Mouse (Mus musculus): ENCODE measurements around the gene Smbd1. TPM values are rescaled to one million over a fixed set of nuclear protein-coding genes. Genes with fewer than 3 reads are reported as not detected.

Gene Smbd1
- total RNA-seq, 2 experiments from 2014 or later, result not detected

GRCm38 (mm10) chr16:32764550-32764949 lies 45.7 kb downstream of the Smbd1 start:
- no peak for DNase-seq
- intact Hi-C loops (cut with DNase I; ENCODE audit: low total_unique reads), result no loop called here

Other genes with a start within 250 kb of the Smbd1 start
- 100 to 1,000 TPM; 285 to 408 TPM for gene Tfrc, start 201.6 kb downstream of the Smbd1 start, total RNA-seq (2021)
- 10 to 100 TPM; 34.6 to 42.8 TPM for gene Tnk2, start 166.6 kb downstream of the Smbd1 start, total RNA-seq (2021)
- gene Muc4, start 74.6 kb downstream of the Smbd1 start, total RNA-seq (2021), result under 1 TPM; 0.22 to 0.33 TPM
- gene Muc20, start 13.0 kb downstream of the Smbd1 start, total RNA-seq (2021), result under 1 TPM; 0.08 to 0.20 TPM
- 100 to 1,000 TPM; 108 to 111 TPM for gene Fyttd1, start 67.0 kb upstream of the Smbd1 start, total RNA-seq (2021)
- gene Rubcn, start 67.3 kb upstream of the Smbd1 start, total RNA-seq (2021), result 10 to 100 TPM; 28.8 to 30.0 TPM
- 10 to 100 TPM; 18.1 to 21.7 TPM for gene Lrch3, start 103.6 kb upstream of the Smbd1 start, total RNA-seq (2021)
- 1 to 10 TPM; 1.9 to 2.2 TPM for gene Iqcg, start 245.7 kb upstream of the Smbd1 start, total RNA-seq (2021)
- 100 to 1,000 TPM; 304 to 324 TPM for gene Rpl35a, start 246.0 kb upstream of the Smbd1 start, total RNA-seq (2021)

Data from gastrocnemius, postnatal 14 days (tissue).